Mouse (Mus musculus): Measurements from ENCODE around the gene Dph7.

The Dph7 gene

GRCm38 (mm10) chr2:24944304-24944703 lies 17.9 kb upstream of the Dph7 start:
- POLR2A ChIA-PET: interaction anchor here in 2 of 4 experiments (1.0 to 3.1 kb wide), 2 partner anchors 9 kb away, joined by 3 to 14 read pairs; partner anchors contain the start of gene Arrdc1 (in 2 of the 2)

GRCm38 (mm10) chr2:24949421-24950188 lies 12.6 kb upstream of the Dph7 start, which contains the start of gene Zmynd19:
Zmynd19 (plus strand) TSS chr2:24949792.
- CTCF ChIA-PET: interaction anchor here in 2 of 4 experiments (0.8 to 3.0 kb wide), 6 partner anchors 9 to 15 kb away, joined by 3 to 13 read pairs (median 6); partner anchors contain the start of gene Arrdc1 (in 2 of the 2)

More at GRCm38 (mm10) chr2:24944304-24944703, 17.9 kb upstream of the Dph7 start:
- CTCF ChIA-PET: interaction anchor here in 1 of 4 experiments (0.7 kb wide), 2 partner anchors 13 to 139 kb away, joined by 4 read pairs; no protein-coding TSS in a partner anchor

GRCm38 (mm10) chr2:24950189-24950535 lies 12.0 kb upstream of the Dph7 start:
- CTCF ChIA-PET: interaction anchor here in 3 of 4 experiments (0.7 to 1.5 kb wide), 4 partner anchors 9 to 25 kb away, joined by 3 to 9 read pairs (median 4); partner anchors contain the start of genes Arrdc1 (in 1 of the 3) and Mrpl41 (in 1 of the 3)
- POLR2A ChIA-PET: interaction anchor here (0.6 to 7.6 kb wide), 31 partner anchors 8 to 959 kb away, joined by 3 to 163 read pairs (median 4); partner anchors contain the start of genes Arrdc1 (in 4 of the 4), Dph7 (in 2 of the 4), Mrpl41 (in 2 of the 4) and Nelfb (in 2 of the 4)

More at GRCm38 (mm10) chr2:24949421-24950188, 12.6 kb upstream of the Dph7 start, which contains the start of gene Zmynd19:
- POLR2A ChIA-PET: interaction anchor here (0.5 to 7.6 kb wide), 53 partner anchors 8 to 508 kb away, joined by 3 to 163 read pairs (median 4); partner anchors contain the start of genes Arrdc1 (in 4 of the 4), Dph7 (in 3 of the 4), Ehmt1 (in 3 of the 4) and Mrpl41 (in 3 of the 4)

- CTCF ChIA-PET: interaction anchor here in 1 of 4 experiments (1.0 kb wide), 1 partner anchor 10 kb away, joined by 3 read pairs; the partner anchor contains the start of gene Dph7
- POLR2A ChIA-PET: interaction anchor here in 3 of 4 experiments (0.8 to 7.6 kb wide), 12 partner anchors 8 to 57 kb away, joined by 3 to 163 read pairs (median 6); partner anchors contain the start of genes Arrdc1 (in 2 of the 3), Mrpl41 (in 2 of the 3), Pnpla7 (in 2 of the 3) and Dph7 (in 1 of the 3)
Measured at GRCm38 (mm10) chr2:24952537-24953055, 9.6 kb upstream of the Dph7 start.

- POLR2A ChIA-PET: interaction anchor here (0.6 to 6.6 kb wide), 19 partner anchors 9 to 411 kb away, joined by 3 to 103 read pairs (median 5); partner anchors contain the start of genes Zmynd19 (in 4 of the 4), Arrdc1 (in 3 of the 4), Mrpl41 (in 2 of the 4) and Pnpla7 (in 2 of the 4)
- CTCF ChIA-PET: interaction anchor here in 3 of 4 experiments (0.6 to 1.7 kb wide), 12 partner anchors 10 to 61 kb away, joined by 3 to 7 read pairs (median 3); partner anchors contain the start of genes Arrdc1 (in 1 of the 3) and Mrpl41 (in 1 of the 3)
Measured at GRCm38 (mm10) chr2:24960910-24961309, 1.3 kb upstream of the Dph7 start.

- POLR2A ChIA-PET: interaction anchor here in 2 of 4 experiments (1.2 kb wide), 2 partner anchors 22 to 35 kb away, joined by 3 read pairs; partner anchors contain the start of gene Arrdc1 (in 1 of the 2)
- CTCF ChIA-PET: no interaction called here
Measured at GRCm38 (mm10) chr2:24970386-24970785, 8.2 kb downstream of the Dph7 start.

GRCm38 (mm10) chr2:24974452-24974851 lies 12.3 kb downstream of the Dph7 start:
- POLR2A ChIA-PET: interaction anchor here (0.6 to 7.4 kb wide), 25 partner anchors 8 to 254 kb away, joined by 3 to 78 read pairs (median 7); partner anchors contain the start of genes Arrdc1 (in 3 of the 4), Zmynd19 (in 3 of the 4), Dph7 (in 2 of the 4) and Ehmt1 (in 2 of the 4)
- CTCF ChIA-PET: interaction anchor here in 3 of 4 experiments (0.6 to 1.1 kb wide), 3 partner anchors 14 to 44 kb away, joined by 3 read pairs; no protein-coding TSS in a partner anchor

GRCm38 (mm10) chr2:24974906-24975703 lies 12.9 kb downstream of the Dph7 start, which contains the start of gene Mrpl41:
Mrpl41 (minus strand) TSS chr2:24975098.
- ChIA-PET CTCF (interaction anchor here (0.6 to 1.5 kb wide), 8 partner anchors 14 to 305 kb away, joined by 3 to 5 read pairs (median 3); partner anchors contain the start of genes Arrdc1 (in 1 of the 4) and Nrarp (in 1 of the 4)), POLR2A (interaction anchor here (0.6 to 7.4 kb wide), 30 partner anchors 9 to 292 kb away, joined by 3 to 78 read pairs (median 6); partner anchors contain the start of genes Arrdc1 (in 3 of the 4), Zmynd19 (in 3 of the 4), Dph7 (in 2 of the 4) and Ehmt1 (in 2 of the 4))

- CTCF ChIA-PET: interaction anchor here in 3 of 4 experiments (0.6 to 1.5 kb wide), 10 partner anchors 12 to 305 kb away, joined by 3 to 5 read pairs (median 3); partner anchors contain the start of genes Arrdc1 (in 1 of the 3) and Nrarp (in 1 of the 3)
- POLR2A ChIA-PET: interaction anchor here in 3 of 4 experiments (0.7 to 7.4 kb wide), 30 partner anchors 9 to 291 kb away, joined by 3 to 78 read pairs (median 5); partner anchors contain the start of genes Arrdc1 (in 3 of the 3), Zmynd19 (in 3 of the 3), Dph7 (in 2 of the 3) and Nrarp (in 2 of the 3)
Measured at GRCm38 (mm10) chr2:24975704-24976297, 13.6 kb downstream of the Dph7 start, which contains the start of gene Pnpla7. Pnpla7 (plus strand) TSS chr2:24976033.

- ChIA-PET POLR2A (interaction anchor here in 3 of 4 experiments (0.6 to 7.4 kb wide), 21 partner anchors 8 to 1974 kb away, joined by 3 to 78 read pairs (median 5); partner anchors contain the start of genes Arrdc1 (in 3 of the 3), Dph7 (in 2 of the 3), Zmynd19 (in 2 of the 3) and Ehmt1 (in 1 of the 3)), CTCF (interaction anchor here in 1 of 4 experiments (0.5 kb wide), 1 partner anchor 30 kb away, joined by 3 read pairs; no protein-coding TSS in a partner anchor)
Measured at GRCm38 (mm10) chr2:24976960-24977359, 14.8 kb downstream of the Dph7 start.

- ChIA-PET POLR2A (interaction anchor here in 3 of 4 experiments (0.6 to 5.5 kb wide), 8 partner anchors 8 to 385 kb away, joined by 3 to 44 read pairs (median 4); partner anchors contain the start of genes Mrpl41 (in 2 of the 3), Pnpla7 (in 2 of the 3), Arrdc1 (in 1 of the 3) and Dph7 (in 1 of the 3)), CTCF (interaction anchor here in 2 of 4 experiments (1.2 to 1.3 kb wide), 2 partner anchors 12 to 52 kb away, joined by 3 read pairs; no protein-coding TSS in a partner anchor)
Measured at GRCm38 (mm10) chr2:24987762-24988161, 25.6 kb downstream of the Dph7 start.

- CTCF ChIA-PET: no interaction called here
- POLR2A ChIA-PET: interaction anchor here in 1 of 4 experiments (1.0 kb wide), 1 partner anchor 9 kb away, joined by 3 read pairs; no protein-coding TSS in a partner anchor
Measured at GRCm38 (mm10) chr2:24995332-24995731, 33.1 kb downstream of the Dph7 start.

GRCm38 (mm10) chr2:24996471-24996870 lies 34.3 kb downstream of the Dph7 start:
- ChIA-PET POLR2A (interaction anchor here in 1 of 4 experiments (1.3 kb wide), 1 partner anchor 61 kb away, joined by 4 read pairs; the partner anchor contains the start of gene Arrdc1), CTCF (no interaction called here)

GRCm38 (mm10) chr2:25000544-25001235 lies 38.5 kb downstream of the Dph7 start:
- CTCF ChIA-PET: interaction anchor here in 3 of 4 experiments (0.6 to 2.1 kb wide), 11 partner anchors 10 to 593 kb away, joined by 3 to 8 read pairs (median 3); partner anchors contain the start of gene Arrdc1 (in 2 of the 3)
- POLR2A ChIA-PET: interaction anchor here in 2 of 4 experiments (0.7 to 1.7 kb wide), 4 partner anchors 24 to 66 kb away, joined by 3 to 4 read pairs (median 3); partner anchors contain the start of genes Arrdc1 (in 1 of the 2) and Pnpla7 (in 1 of the 2)

All from embryonic stem cell, embryonic (primary cell).